14 mouse cellular contexts compared by ENCODE assay signal in the genomic region with DNA sequence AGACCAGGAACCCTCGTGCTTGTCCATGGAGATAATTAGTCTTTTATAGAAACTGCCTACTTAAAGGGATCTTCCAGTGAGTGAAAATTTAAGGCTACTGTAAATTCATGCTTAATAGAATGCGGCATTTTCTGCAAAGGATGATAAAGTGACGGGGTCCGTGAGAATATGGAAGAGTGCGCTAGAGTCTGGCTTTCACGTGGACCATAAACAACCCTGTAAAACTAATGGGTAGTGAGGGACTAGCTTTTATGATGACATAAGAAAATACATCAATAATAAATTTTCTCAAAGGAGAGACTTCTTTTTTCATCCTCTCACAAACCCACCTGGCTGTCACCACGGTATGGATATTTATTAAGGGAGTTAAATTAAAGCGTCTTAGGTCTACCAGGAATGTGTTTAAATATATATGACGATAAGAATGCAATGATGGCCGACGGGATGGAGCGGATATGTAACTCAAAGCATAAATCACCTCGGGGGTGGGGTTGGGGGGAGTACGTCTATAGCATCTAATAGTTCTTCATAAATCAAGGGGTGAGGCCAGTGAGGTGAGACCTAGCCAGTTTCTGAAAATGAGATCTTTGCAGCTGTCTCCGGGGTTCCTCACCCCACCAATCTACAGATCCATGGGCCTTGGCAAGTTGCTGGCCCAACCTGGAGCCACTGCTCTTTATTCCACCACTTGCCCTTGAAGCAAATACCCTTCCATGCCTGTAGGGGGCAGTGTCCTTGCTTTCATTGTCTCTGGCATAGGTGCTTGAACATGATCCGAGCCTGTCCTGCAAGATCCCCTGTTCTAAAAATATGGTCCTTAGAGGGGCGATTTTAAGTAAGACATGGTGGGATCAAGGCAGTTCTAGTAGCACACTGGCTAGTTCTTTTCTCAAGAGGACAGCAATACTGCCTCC. TPM values are rescaled to one million over a fixed set of nuclear protein-coding genes. Genes with fewer than 3 reads are reported as not detected.
DNase-seq lines count a peak whose midpoint lies in the region; ATAC-seq and TF ChIP-seq lines count a peak whose summit lies in the region.
"Had no signal": no experiment of that assay in that cellular context is flagged by ENCODE, and none has a peak within 500 bp of the region (broad histone marks: within the 10 kb centered on the region; RNA-seq: fewer than 3 reads in every experiment).

No protein-coding gene starts in this region.

- no peak overlapping the region for H3K4me3 ChIP-seq in left cerebral cortex, adult 2 months
- H3K4me3 ChIP-seq: forebrain, embryonic 15.5 days; hindbrain, embryonic 10.5 days; kidney, embryonic 15.5 days had no signal

- 0 out of 2 replicates have a peak, but pooled peaks have one; percentile 31 for ATAC-seq in megakaryocyte progenitor cell, adult 5-6 weeks (replicated peaks; ENCODE audit: poor library complexity)
- ATAC-seq: activated CD4-positive, CD25-positive, alpha-beta regulatory T cell, adult 4 months; forebrain, embryonic 15.5 days had no signal

- no peak overlapping the region for H3K27ac ChIP-seq in left cerebral cortex, adult 2 months
- H3K27ac ChIP-seq: forebrain, embryonic 15.5 days; hindbrain, embryonic 10.5 days; kidney, embryonic 15.5 days had no signal

- intact Hi-C loops in left cerebral cortex, adult 2 months (cut with DNase I) = no loop called here
- intact Hi-C loops in left cerebral cortex, postnatal 4 days (cut with DNase I) = no loop called here

- DNase-seq in embryo, embryonic 10 days (ENCODE audit: low spot score) = peak; percentile 14
- DNase-seq in embryo, embryonic 9.5 days (ENCODE audit: extremely low spot score) = no peak
- DNase-seq in left cerebral cortex, adult 2 months (ENCODE audit: extremely low spot score in 1 of 2, low spot score in 2 of 2) = no peak
- DNase-seq in left cerebral cortex, postnatal 4 days = no peak
- peak; percentile 2 to 21 for DNase-seq in CD8-positive naive resting alpha-beta T cell, adult 2 months (ENCODE audit: low read depth in 2 of 2, low spot score in 2 of 2)
- DNase-seq in MN1 (ENCODE audit: low spot score) = no peak
- no peak for DNase-seq in spleen, postnatal 4 days (ENCODE audit: low spot score in 2 of 2)
- DNase-seq: right cerebral cortex, adult 18-20 months had no signal

- TF ChIP-seq CTCF in left cerebral cortex, adult 2 months (IDR thresholded peaks at IDR 0.05) = peak; percentile 40

RNA-seq across cellular contexts. Expression of a gene that starts 35.8 kb away (rescaled TPM):
- total RNA-seq in left cerebral cortex, adult 2 months (2021) = under 1 TPM; 0.18 to 0.21 TPM
- not detected for total RNA-seq in left cerebral cortex, postnatal 4 days (2021)
- not detected in 2 replicates for total RNA-seq in megakaryocyte progenitor cell, adult 5-6 weeks (2015)
- not detected in 2 replicates for total RNA-seq in megakaryocyte progenitor cell, adult 5-6 weeks (2017)
- total RNA-seq: granulocyte monocyte progenitor cell, adult 5-6 weeks had no signal

RNA-seq across cellular contexts. Expression of a gene that starts 39.1 kb away (rescaled TPM):
- 100 to 1,000 TPM; 116 to 119 TPM for total RNA-seq in left cerebral cortex, adult 2 months (2021)
- total RNA-seq in left cerebral cortex, postnatal 4 days (2021) = 100 to 1,000 TPM; 154 to 159 TPM
- 18.9 and 26.1 TPM in 2 replicates for total RNA-seq in megakaryocyte progenitor cell, adult 5-6 weeks (2015)
- total RNA-seq in megakaryocyte progenitor cell, adult 5-6 weeks (2017) = 26.6 and 36.4 TPM in 2 replicates

Comparison
In these comparisons a context has a peak if more than half of its experiments do, and no peak if none do; other contexts are left out.
1. DNase-seq: peak in embryo, embryonic 10 days (single experiment) and CD8-positive naive resting alpha-beta T cell, adult 2 months (2 of 2); none in embryo, embryonic 9.5 days (single experiment), left cerebral cortex, adult 2 months (0 of 2), left cerebral cortex, postnatal 4 days (single experiment), MN1 (single experiment) and spleen, postnatal 4 days (0 of 2).